Mouse (Mus musculus) hindbrain, postnatal 0 days (tissue): ENCODE measurements around the gene Efnb3. TPM values are rescaled to one million over a fixed set of nuclear protein-coding genes. Genes with fewer than 3 reads are reported as not detected.
A peak's percentile ranks its signal among the peaks of the same experiment; 100 is the strongest.

Source experiments
- ATAC-seq: fragments of 200-750 bp; cut with Nextera tagmentation; 2 replicates; pipeline ENCODE4 v1.8.0; 2017; ENCODE audit warnings: mild to moderate bottlenecking, moderate TSS enrichment, moderate library complexity
- DNase-seq: peaks from one replicate; pipeline ENCODE4 v3.0.0-alpha.2; 2015; ENCODE audit warnings: low spot score
- H3K27ac ChIP-seq: fragments of 300-500 bp; sonication (generic); 2 replicates; pipeline ENCODE4 v1.5.1; 2014; ENCODE audit warnings: mild to moderate bottlenecking
- H3K27me3 ChIP-seq: fragments of 300-500 bp; sonication (generic); 2 replicates; pipeline ENCODE4 v1.6.1; 2014; ENCODE audit warnings: low read length, mixed read lengths; ENCODE audit not compliant: insufficient read depth
- H3K36me3 ChIP-seq: fragments of 300-500 bp; sonication (generic); 2 replicates; pipeline ENCODE4 v1.6.1; 2014; ENCODE audit warnings: low read length, mixed read lengths; ENCODE audit not compliant: insufficient read depth
- H3K4me1 ChIP-seq: fragments of 300-500 bp; sonication (generic); 2 replicates; pipeline ENCODE4 v1.6.1; 2014; ENCODE audit warnings: antibody characterized with exemption, low read length, mixed read lengths; ENCODE audit not compliant: insufficient read depth
- H3K4me2 ChIP-seq: fragments of 300-500 bp; sonication (generic); 2 replicates; pipeline ENCODE4 v1.6.1; 2014; ENCODE audit warnings: low read depth, mild to moderate bottlenecking, low read length, moderate library complexity, mixed read lengths
- H3K4me3 ChIP-seq: fragments of 300-500 bp; sonication (generic); 2 replicates; pipeline ENCODE4 v1.5.1; 2014; ENCODE audit warnings: low read length
- H3K9ac ChIP-seq: fragments of 300-500 bp; sonication (generic); replicated peaks from 2 replicates; pipeline ENCODE4 v1.6.1; 2014; ENCODE audit warnings: mild to moderate bottlenecking, low read length, moderate library complexity, mixed read lengths
- H3K9me3 ChIP-seq: fragments of 300-500 bp; sonication (generic); 2 replicates; pipeline ENCODE4 v1.6.1; 2016; ENCODE audit warnings: low read length, mixed read lengths
- CTCF ChIP-seq: IDR thresholded peaks from 2 replicates; pipeline ENCODE4 v1.5.1; 2016; ENCODE audit warnings: antibody characterized with exemption, control low read depth, low read depth
- WGBS: fragments of 180-500 bp; shearing (Covaris S2); extraction: QIAGEN DNeasy Blood & Tissue Kit; methylation state at CpG from one replicate; pipeline ENCODE4 v1.1.7; 2014; 5-methylcytosine and 5-hydroxymethylcytosine counted together
- polyA plus RNA-seq: library from polyadenylated mRNA; unstranded; fragments of >200 nt; fragmentation: Nextera tagmentation; extraction: Ambion mirVana; gene quantifications from 2 replicates; pipeline ENCODE4 v1.2.1, GENCODE M21; 2015
- total RNA-seq: library from RNA; depleted of rRNA; stranded (reverse); fragments of >200 nt; gene quantifications from 2 replicates; pipeline ENCODE4 v1.2.3, GENCODE M21; 2014

Gene Efnb3
- total and polyA plus RNA-seq, 2 experiments from 2014 or later: 94.4 to 111 TPM

DNA sequence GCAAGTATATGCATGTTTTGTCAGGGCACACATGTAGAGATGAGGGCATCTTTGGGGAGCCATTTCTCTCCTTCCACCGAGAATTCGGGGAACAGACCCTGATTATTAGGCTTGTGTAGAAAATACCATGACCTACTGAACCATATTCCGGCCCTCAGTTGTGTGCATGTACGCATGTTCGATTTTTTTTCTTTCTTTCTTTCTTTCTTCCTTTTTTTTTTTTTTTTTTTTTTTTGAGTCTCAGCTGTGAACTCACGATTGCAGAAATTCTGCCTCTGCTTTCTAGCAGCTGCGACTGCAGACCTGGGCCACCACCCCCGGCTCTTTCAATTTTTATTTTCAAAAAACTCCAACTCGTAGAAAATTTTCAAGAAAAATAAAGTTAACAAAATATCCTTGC is 34.3 kb downstream of the Efnb3 start:
- no peak for TF ChIP-seq CTCF
- Histone ChIP-seq H3K4me2 (no peak overlapping the region), H3K36me3 (no peaks in the 10 kb centered on the region), H3K9ac (no peak overlapping the region), H3K4me3 (no peak overlapping the region), H3K27ac (no peak overlapping the region), H3K9me3 (no peaks in the 10 kb centered on the region), H3K4me1 (peaks cover 6% of the 10 kb centered on the region; the same call in 1 of the 2 replicates), H3K27me3 (no peaks in the 10 kb centered on the region)
- whole genome bisulfite sequencing: 80% methylated on average over 9 of the region's 9 CpGs
- DNase-seq (no peak), ATAC-seq (no peak)

DNA sequence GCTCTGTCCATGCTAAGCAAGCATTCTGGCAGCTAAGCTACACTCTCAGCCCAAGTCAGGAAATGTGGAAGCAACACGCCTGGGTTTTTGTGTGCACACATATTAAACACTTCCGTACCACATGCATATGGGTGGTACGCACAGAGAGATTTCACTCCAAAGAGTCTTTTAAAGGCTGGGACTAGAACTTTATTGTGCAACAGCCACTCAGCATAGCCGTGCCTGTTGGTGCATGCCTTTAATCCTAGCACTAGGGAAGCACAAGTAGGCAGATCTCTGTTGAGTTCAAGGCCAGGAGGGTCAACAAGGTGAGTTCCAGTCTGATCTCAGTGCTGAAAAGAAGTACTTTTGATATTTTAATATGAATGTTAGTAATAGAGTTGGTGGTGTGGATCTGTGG is 36.4 kb downstream of the Efnb3 start:
- no peak for ATAC-seq
- H3K4me3 ChIP-seq: no peak overlapping the region
- no peak for TF ChIP-seq CTCF

DNA sequence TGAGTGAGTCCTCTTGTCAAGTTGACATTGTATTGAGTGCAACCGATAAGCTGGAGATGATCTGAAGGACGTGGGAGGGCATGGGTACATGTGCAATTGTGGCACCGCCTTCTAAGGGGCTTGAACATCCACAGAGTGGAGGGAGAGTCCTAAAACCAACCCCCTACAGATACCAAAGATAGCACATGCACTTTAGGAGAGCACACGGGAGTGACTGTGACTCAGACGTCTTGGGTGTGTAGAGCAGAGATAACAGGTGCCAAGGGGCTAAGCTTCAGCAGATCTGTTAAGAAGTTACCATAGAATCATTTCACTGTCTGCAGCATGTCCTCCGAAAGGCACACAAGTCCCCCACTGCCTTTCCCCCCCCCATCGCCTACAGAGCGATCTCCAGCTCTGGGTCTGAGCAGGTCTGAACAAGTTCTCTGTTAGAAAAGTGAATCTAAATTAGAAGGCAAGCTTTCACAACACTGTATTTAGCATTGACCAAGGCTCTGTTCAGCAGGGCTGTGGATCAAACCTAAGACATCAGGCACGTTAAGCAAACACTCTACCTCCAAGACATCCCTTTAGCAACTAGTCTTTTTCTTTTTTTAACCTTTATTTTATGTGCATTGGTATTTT is 38.4 kb downstream of the Efnb3 start:
- ATAC-seq (no peak), DNase-seq (no peak)
- H3K4me3 ChIP-seq: no peak overlapping the region
- no peaks in the 10 kb centered on the region for H3K36me3 ChIP-seq
- no peak overlapping the region for H3K9ac ChIP-seq
- no peaks in the 10 kb centered on the region for H3K9me3 ChIP-seq
- no peak for TF ChIP-seq CTCF
- H3K27me3 ChIP-seq: no peaks in the 10 kb centered on the region
- H3K27ac ChIP-seq: no peak overlapping the region
- 88% methylated on average over 9 of the region's 9 CpGs for WGBS
- H3K4me1 ChIP-seq: no peaks in the 10 kb centered on the region
- no peak overlapping the region for H3K4me2 ChIP-seq

More for the DNA sequence above, 36.4 kb downstream of the Efnb3 start:
- H3K4me2 ChIP-seq: no peak overlapping the region
- no peaks in the 10 kb centered on the region for H3K9me3 ChIP-seq
- DNase-seq: no peak
- WGBS: 94% methylated on average over 4 of the region's 4 CpGs
- H3K4me1 ChIP-seq: peaks cover 6% of the 10 kb centered on the region; the same call in 1 of the 2 replicates
- H3K9ac ChIP-seq: no peak overlapping the region
- H3K36me3 ChIP-seq: no peaks in the 10 kb centered on the region
- no peaks in the 10 kb centered on the region for H3K27me3 ChIP-seq
- no peak overlapping the region for H3K27ac ChIP-seq

DNA sequence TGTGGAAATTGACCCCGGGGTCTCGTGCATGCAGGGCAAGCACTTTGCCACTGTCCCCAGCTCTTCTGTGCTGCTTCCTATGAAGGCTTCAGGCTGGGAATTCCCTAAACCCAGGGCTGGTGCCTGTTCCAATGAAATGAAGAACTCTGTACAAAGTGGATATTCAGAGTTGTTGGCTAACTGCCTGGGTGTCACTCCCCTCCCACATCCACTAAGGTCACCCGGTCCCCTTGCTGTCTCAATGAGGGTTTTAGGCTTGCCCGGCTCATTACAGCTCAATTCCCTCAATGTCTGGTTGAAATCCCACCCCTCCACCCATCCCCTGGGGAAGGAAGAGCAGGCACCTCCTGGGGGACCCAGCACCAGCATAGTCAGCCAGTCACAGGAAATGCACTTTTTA is 40.0 kb downstream of the Efnb3 start:
- Histone ChIP-seq H3K9me3 (no peaks in the 10 kb centered on the region), H3K9ac (no peak overlapping the region), H3K4me2 (no peak overlapping the region), H3K27me3 (no peaks in the 10 kb centered on the region), H3K36me3 (no peaks in the 10 kb centered on the region), H3K4me3 (no peak overlapping the region), H3K4me1 (no peaks in the 10 kb centered on the region), H3K27ac (no peak overlapping the region)
- WGBS: 58% methylated on average over 4 of the region's 4 CpGs
- no peak for ATAC-seq
- peak; percentile 42 for DNase-seq
- TF ChIP-seq CTCF: no peak

DNA sequence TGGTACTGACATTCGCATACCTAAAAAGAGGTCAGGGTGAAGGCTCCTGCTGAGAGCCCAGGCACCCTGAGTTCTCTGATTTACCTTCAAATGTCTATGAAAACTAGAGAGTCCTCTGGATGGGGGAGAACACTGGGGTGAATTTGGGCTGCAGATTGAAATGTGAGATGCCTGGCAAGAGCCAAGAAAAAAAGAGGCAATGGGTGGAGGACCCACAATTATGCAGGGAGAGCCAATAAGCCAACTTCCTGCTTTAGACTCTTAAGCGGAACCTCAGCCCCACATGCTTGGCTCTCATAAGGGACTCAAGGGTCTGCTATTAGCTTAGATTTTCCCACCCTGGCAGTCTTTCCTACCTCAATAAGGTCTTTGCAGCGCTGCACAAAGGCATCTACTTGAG is 43.3 kb downstream of the Efnb3 start:
- Histone ChIP-seq H3K9me3 (no peaks in the 10 kb centered on the region), H3K27me3 (no peaks in the 10 kb centered on the region), H3K4me2 (no peak overlapping the region), H3K27ac (no peak overlapping the region), H3K4me3 (no peak overlapping the region), H3K36me3 (no peaks in the 10 kb centered on the region), H3K4me1 (no peaks in the 10 kb centered on the region), H3K9ac (no peak overlapping the region)
- 68% methylated on average over 3 of the region's 3 CpGs for WGBS
- no peak for TF ChIP-seq CTCF
- no peak for ATAC-seq
- DNase-seq: no peak

DNA sequence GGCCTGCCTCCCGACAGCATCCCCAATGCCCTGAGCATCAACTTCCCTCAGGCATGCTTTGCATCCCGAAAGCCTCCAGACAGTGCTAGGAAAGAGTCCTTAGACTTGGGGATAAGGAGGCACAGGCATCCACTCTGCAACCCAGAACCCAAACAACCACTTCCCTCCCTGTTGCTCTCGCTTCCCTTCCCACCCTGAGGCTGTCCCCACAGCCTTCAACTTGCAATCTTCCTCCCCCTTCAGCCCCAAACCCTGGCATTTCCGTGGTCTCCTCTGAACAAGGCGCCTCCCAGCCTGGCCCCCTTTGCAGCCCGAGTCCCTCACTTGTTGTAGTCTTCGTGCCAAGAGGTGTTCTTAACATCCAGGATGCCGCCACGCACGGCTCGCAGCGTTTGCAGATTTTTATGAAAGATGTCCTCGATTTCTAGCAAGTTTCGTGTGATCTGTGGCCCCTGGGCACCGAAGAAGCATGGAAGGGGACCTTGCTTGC is 43.8 kb downstream of the Efnb3 start:
- ATAC-seq: no peak
- TF ChIP-seq CTCF: no peak
- Histone ChIP-seq H3K36me3 (no peaks in the 10 kb centered on the region), H3K4me2 (no peak overlapping the region), H3K4me1 (no peaks in the 10 kb centered on the region), H3K9ac (0 out of 2 replicates have a peak overlapping the region, but pooled peaks have one; percentile 13), H3K27ac (no peak overlapping the region), H3K4me3 (no peak overlapping the region), H3K9me3 (no peaks in the 10 kb centered on the region), H3K27me3 (no peaks in the 10 kb centered on the region)
- 72% methylated on average over 15 of the region's 15 CpGs for WGBS
- DNase-seq: no peak

DNA sequence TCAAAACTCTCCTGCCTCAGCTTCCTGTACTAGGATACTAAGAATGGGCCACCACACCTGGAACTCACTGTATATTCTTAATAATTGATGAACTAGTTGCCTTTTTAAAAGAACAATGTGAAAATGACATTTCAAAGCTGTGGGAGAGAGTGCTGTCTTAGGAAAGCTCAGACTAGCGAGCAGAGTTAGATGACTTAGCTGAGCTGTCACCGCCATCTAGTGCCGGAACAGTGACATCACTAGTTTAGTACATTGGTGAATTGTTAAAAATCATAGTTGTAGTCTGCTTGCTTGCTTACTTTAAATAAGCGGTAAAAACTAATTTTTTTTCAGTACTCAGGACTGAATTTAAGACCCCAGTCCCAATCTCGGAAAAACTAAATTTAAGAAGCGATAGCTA is 46.2 kb downstream of the Efnb3 start:
- Histone ChIP-seq H3K4me1 (no peaks in the 10 kb centered on the region), H3K36me3 (no peaks in the 10 kb centered on the region), H3K27me3 (no peaks in the 10 kb centered on the region), H3K9ac (no peak overlapping the region), H3K9me3 (no peaks in the 10 kb centered on the region), H3K4me2 (no peak overlapping the region), H3K27ac (no peak overlapping the region), H3K4me3 (no peak overlapping the region)
- TF ChIP-seq CTCF: peak; percentile 84
- 9% methylated on average over 6 of the region's 6 CpGs for WGBS
- DNase-seq (peak; percentile 86), ATAC-seq (peak; percentile 67)
